Mouse (Mus musculus) C2C12 (cell line): ENCODE results near the gene Rpgr. TPM values are rescaled to one million over a fixed set of nuclear protein-coding genes. Genes with fewer than 3 reads are reported as not detected.

Experiments
- H3K27me3 ChIP-seq: one replicate; pipeline ENCODE4 v1.6.1; 2011; ENCODE audit not compliant: control insufficient read depth, insufficient read depth, insufficient read length
- H3K36me3 ChIP-seq: one replicate; pipeline ENCODE4 v1.6.1; 2011; ENCODE audit not compliant: control insufficient read depth, insufficient read depth
- H3K4me3 ChIP-seq: one replicate; pipeline ENCODE4 v1.5.1; 2011; ENCODE audit warnings: mild to moderate bottlenecking, control low read depth; ENCODE audit not compliant: poor library complexity, insufficient read depth, severe bottlenecking
- H3K79me2 ChIP-seq: one replicate; pipeline ENCODE4 v1.6.1; 2011; ENCODE audit not compliant: control insufficient read depth, insufficient read depth
- H3K79me3 ChIP-seq: one replicate; pipeline ENCODE4 v1.6.1; 2011; ENCODE audit warnings: low read depth, control low read depth
- H3ac ChIP-seq: one replicate; pipeline ENCODE3; 2011; ENCODE audit warnings: low read depth; ENCODE audit not compliant: control insufficient read depth, insufficient read length
- CEBPB ChIP-seq: IDR thresholded peaks from one replicate; pipeline ENCODE4 v1.6.1; 2011; ENCODE audit warnings: low read depth, mild to moderate bottlenecking, control low read depth, moderate library complexity
- CTCF ChIP-seq: IDR thresholded peaks from one replicate; pipeline ENCODE4 v1.5.1; 2011; ENCODE audit not compliant: control insufficient read depth, insufficient read depth, insufficient read length
- FOSL1 ChIP-seq: IDR thresholded peaks from one replicate; pipeline ENCODE4 v1.8.0; 2011; ENCODE audit warnings: mild to moderate bottlenecking, low read length; ENCODE audit not compliant: poor library complexity, insufficient read depth, severe bottlenecking
- MAX ChIP-seq: IDR thresholded peaks from one replicate; pipeline ENCODE4 v1.6.1; 2011; ENCODE audit warnings: mild to moderate bottlenecking, control low read depth
- MYOD1 ChIP-seq: IDR thresholded peaks from one replicate; pipeline ENCODE4 v1.6.1; 2011; ENCODE audit warnings: low read depth; ENCODE audit not compliant: control insufficient read depth, insufficient read length
- MYOG ChIP-seq: IDR thresholded peaks from one replicate; pipeline ENCODE4 v1.6.1; 2011; ENCODE audit not compliant: control insufficient read depth, insufficient read length; ENCODE audit errors: extremely low read depth
- USF1 ChIP-seq: IDR thresholded peaks from one replicate; pipeline ENCODE4 v1.6.1; 2011; ENCODE audit warnings: low read depth, mild to moderate bottlenecking, control low read depth, moderate library complexity
- polyA plus RNA-seq: library from polyadenylated mRNA; unstranded; fragments of >200 nt; fragmentation: generic; extraction: Trizol; gene quantifications from one replicate; pipeline ENCODE4 v1.2.1, GENCODE M21; 2012; ENCODE audit warnings: missing spikeins

The Rpgr gene
- polyA plus RNA-seq, 1 experiment: 1.2 TPM

- Histone ChIP-seq H3K27me3 (no peaks in the 10 kb centered on the region), H3ac (no peak overlapping the region)
Measured at GRCm38 (mm10) chrX:10071529-10071928, 145.2 kb downstream of the Rpgr start.

GRCm38 (mm10) chrX:10070689-10071088 lies 146.0 kb downstream of the Rpgr start:
- no peaks in the 10 kb centered on the region for H3K79me2 ChIP-seq
- H3K36me3 ChIP-seq: no peaks in the 10 kb centered on the region
- no peak for TF ChIP-seq CEBPB
- TF ChIP-seq MYOG: no peak
- TF ChIP-seq USF1: no peak
- no peak for TF ChIP-seq MAX
- TF ChIP-seq MYOD1: peak; percentile 3
- peak; percentile 33 for TF ChIP-seq CTCF
- no peak for TF ChIP-seq FOSL1
- no peaks in the 10 kb centered on the region for H3K27me3 ChIP-seq
- H3K79me3 ChIP-seq: no peaks in the 10 kb centered on the region
- no peak overlapping the region for H3ac ChIP-seq
- H3K4me3 ChIP-seq: no peak overlapping the region

More at GRCm38 (mm10) chrX:10071529-10071928, 145.2 kb downstream of the Rpgr start:
- H3K79me2 ChIP-seq: no peaks in the 10 kb centered on the region
- H3K36me3 ChIP-seq: no peaks in the 10 kb centered on the region
- no peak overlapping the region for H3K4me3 ChIP-seq
- no peaks in the 10 kb centered on the region for H3K79me3 ChIP-seq
- TF ChIP-seq MAX: no peak

DNA sequence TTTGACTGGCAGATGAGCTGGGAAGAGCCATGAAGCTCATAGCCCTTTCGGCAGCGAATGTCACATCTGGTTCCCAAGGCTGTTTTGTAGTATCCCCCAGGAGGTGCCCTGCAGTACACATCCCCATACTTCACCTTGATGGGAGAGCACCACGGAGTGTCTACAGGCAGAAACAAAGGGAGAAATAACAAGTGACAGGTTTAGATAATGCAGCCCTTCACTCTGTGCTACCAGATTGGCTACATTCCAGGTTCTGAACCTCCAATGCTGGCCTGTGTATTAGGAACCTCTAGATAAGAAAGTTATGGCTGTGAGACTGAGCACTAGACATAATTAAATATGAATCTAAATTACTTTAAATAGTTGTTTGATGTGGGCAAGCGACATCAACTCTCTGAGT lies 147.3 kb downstream of the Rpgr start:
- H3K79me3 ChIP-seq: no peaks in the 10 kb centered on the region
- H3K4me3 ChIP-seq: no peak overlapping the region
- H3K36me3 ChIP-seq: no peaks in the 10 kb centered on the region
- no peak for TF ChIP-seq MYOG
- no peak for TF ChIP-seq FOSL1
- no peak for TF ChIP-seq CEBPB
- TF ChIP-seq MYOD1: no peak
- no peak for TF ChIP-seq USF1
- TF ChIP-seq CTCF: no peak
- TF ChIP-seq MAX: no peak
- no peak overlapping the region for H3ac ChIP-seq
- H3K79me2 ChIP-seq: no peaks in the 10 kb centered on the region
- H3K27me3 ChIP-seq: no peaks in the 10 kb centered on the region

- Histone ChIP-seq H3K27me3 (no peaks in the 10 kb centered on the region), H3K79me2 (no peaks in the 10 kb centered on the region), H3K79me3 (no peaks in the 10 kb centered on the region), H3ac (no peak overlapping the region), H3K36me3 (no peaks in the 10 kb centered on the region), H3K4me3 (no peak overlapping the region)
- TF ChIP-seq MYOG: no peak
- TF ChIP-seq FOSL1: no peak
- TF ChIP-seq MYOD1: no peak
- no peak for TF ChIP-seq USF1
- TF ChIP-seq MAX: no peak
- TF ChIP-seq CTCF: no peak
- no peak for TF ChIP-seq CEBPB
Measured at GRCm38 (mm10) chrX:10063781-10064180, 152.9 kb downstream of the Rpgr start.

DNA sequence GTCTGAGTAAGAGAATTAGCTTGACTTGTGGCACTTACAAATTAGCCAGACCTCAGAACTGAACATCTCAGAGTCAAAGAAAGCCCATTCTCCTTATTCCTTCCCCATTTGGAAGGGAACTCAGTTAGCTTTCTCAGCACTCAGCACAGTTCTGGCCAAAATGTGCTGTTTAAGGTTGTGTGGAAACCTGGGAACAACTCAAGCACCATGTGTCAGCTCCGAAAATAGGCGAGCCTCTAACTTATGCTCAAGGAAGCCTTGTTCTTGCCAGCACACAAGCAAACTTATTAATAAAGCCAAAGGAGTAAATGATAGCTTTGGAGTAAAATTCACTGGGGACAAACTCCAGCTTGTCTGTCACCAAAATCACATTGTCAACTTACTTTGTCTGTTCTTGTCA lies 153.4 kb downstream of the Rpgr start:
- Histone ChIP-seq H3K79me3 (no peaks in the 10 kb centered on the region), H3K4me3 (no peak overlapping the region), H3ac (no peak overlapping the region), H3K36me3 (no peaks in the 10 kb centered on the region), H3K79me2 (no peaks in the 10 kb centered on the region), H3K27me3 (no peaks in the 10 kb centered on the region)
- no peak for TF ChIP-seq FOSL1
- no peak for TF ChIP-seq CTCF
- no peak for TF ChIP-seq MAX

- Histone ChIP-seq H3K79me2 (no peaks in the 10 kb centered on the region), H3ac (no peak overlapping the region), H3K4me3 (no peak overlapping the region), H3K36me3 (no peaks in the 10 kb centered on the region), H3K79me3 (no peaks in the 10 kb centered on the region), H3K27me3 (no peaks in the 10 kb centered on the region)
- no peak for TF ChIP-seq MAX
- no peak for TF ChIP-seq MYOG
- TF ChIP-seq CEBPB: no peak
- no peak for TF ChIP-seq CTCF
- no peak for TF ChIP-seq USF1
Measured at GRCm38 (mm10) chrX:10062201-10062600, 154.5 kb downstream of the Rpgr start.

- Histone ChIP-seq H3ac (no peak overlapping the region), H3K79me3 (no peaks in the 10 kb centered on the region), H3K27me3 (no peaks in the 10 kb centered on the region), H3K79me2 (no peaks in the 10 kb centered on the region), H3K4me3 (no peak overlapping the region), H3K36me3 (no peaks in the 10 kb centered on the region)
- TF ChIP-seq FOSL1 (no peak), MYOG (no peak), CTCF (no peak), CEBPB (no peak), MYOD1 (no peak), MAX (no peak), USF1 (no peak)
Measured at GRCm38 (mm10) chrX:10034666-10035065, 182.1 kb downstream of the Rpgr start.

Other genes with a start within 250 kb of the Rpgr start
- gene Srpx, start 99.2 kb downstream of the Rpgr start, polyA plus RNA-seq: not detected
- not detected for gene Otc, start 35.4 kb upstream of the Rpgr start, polyA plus RNA-seq